Mouse (Mus musculus): ENCODE measurements around the gene Cnot10.

The Cnot10 gene

DNA sequence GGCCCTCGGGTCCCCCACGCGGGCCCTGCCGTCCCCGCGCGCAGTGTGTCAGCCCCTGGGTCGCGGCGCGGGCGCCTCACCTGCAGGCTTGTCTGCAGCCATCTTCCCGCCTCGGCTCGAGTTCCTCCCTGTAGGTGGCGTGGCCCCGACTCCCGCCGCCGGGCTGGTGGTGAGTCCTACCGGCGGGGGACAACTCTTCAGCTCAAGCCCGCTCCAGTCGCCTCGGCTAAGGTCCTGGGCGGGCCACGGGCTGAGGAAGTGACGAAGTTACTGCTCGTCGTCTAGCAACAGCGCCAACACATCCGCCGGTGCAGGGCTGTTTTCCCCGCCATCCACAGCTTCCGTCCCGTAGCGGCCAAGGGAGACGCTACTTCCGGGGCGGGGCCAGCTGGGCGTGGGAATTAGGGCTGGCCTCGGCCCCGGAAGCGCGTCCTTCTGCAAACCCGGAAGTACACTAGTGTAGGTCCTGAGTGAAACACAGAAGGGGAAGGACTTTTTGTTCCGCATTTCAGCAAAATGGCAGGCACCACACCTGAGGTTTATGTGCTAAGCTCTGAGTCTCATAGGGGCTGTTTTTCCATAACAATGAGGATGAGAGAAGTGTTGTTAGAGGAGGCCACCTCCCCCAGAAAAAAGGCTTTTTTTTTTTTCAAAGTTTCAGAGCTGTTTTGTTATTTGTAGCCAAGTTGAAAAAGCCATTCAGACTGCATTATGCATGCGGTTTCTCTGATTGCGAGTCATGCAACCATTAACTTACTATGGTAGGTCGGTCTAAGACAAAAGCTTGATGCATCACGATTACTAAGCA is at the start of gene Cnot10:
Gene Cnot10 (minus strand): TSS at position 346 of the 808 bp plus-strand sequence.
- DNase-seq (ENCODE audit: low spot score), result peak; percentile 99

DNA sequence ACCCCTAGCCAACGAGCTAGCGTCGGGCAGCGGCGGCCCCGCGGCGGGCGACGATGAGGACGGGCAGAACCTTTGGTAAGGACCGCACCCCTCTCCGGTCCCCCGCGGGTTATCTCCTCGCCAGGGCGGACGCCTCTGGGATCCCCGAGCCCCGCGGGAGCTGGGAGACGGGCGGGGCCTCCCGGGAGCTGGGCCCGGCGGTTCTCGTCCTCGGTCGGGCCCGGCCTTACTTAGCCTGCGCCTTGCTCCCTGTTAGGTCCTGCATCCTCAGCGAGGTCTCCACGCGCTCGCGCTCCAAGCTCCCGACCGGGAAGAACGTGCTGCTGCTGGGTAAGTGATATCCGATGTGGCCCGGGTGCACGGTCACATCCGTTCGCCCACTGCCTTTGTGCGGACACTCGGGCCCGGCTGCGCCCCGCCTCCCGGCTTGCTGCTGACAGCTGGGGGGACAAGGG is 49.0 kb upstream of the Cnot10 start:
- DNase-seq (ENCODE audit: low spot score), result peak; percentile 67

- peak; percentile 96 for DNase-seq (ENCODE audit: low spot score)
Observed at GRCm38 (mm10) chr9:114688252-114688952, 48.4 kb upstream of the Cnot10 start, which contains the start of gene Dync1li1. Dync1li1 (plus strand) TSS chr9:114688790.

GRCm38 (mm10) chr9:114687639-114688038 is 47.7 kb upstream of the Cnot10 start:
- no peak for DNase-seq (ENCODE audit: low spot score)

DNA sequence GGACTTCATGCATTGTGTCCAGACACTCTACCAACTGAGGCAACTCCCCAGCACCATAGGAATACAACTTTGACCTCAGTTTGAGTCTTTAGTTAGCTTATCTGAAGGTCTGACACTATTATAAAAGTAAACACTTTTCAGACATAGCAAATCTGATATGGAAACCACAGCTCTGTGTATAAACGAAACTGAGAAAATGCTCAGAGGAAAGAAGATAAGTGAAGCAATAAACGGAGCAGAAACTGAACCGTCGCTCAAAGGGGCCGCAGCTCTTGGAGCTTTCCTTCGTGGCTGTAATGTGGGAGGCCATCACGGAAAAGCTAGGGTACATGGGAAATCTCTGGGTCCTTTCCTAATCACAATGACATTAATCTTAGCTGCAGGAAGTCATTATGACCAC is 46.3 kb upstream of the Cnot10 start:
- DNase-seq (ENCODE audit: low spot score), result no peak

DNA sequence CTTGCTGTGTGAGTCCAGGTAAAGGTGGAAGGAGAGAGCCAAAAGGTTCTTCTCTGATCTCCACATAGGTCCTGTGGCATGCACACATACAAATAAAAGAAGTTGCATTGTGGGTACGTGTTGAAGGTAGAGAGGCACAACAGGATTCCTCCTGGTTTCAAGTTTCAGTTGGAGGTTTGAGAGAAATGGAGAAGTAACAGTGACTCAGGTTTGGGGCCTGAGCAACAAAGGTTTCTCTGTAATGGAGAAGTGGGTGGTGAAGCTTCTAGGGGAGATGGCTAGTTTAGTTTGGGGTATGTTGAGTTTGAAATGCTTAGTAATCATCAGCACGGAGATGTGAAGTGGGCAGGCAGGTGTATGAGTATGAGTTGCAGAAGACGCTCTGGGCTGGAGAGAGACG is 42.2 kb upstream of the Cnot10 start:
- DNase-seq (ENCODE audit: low spot score), result no peak

DNA sequence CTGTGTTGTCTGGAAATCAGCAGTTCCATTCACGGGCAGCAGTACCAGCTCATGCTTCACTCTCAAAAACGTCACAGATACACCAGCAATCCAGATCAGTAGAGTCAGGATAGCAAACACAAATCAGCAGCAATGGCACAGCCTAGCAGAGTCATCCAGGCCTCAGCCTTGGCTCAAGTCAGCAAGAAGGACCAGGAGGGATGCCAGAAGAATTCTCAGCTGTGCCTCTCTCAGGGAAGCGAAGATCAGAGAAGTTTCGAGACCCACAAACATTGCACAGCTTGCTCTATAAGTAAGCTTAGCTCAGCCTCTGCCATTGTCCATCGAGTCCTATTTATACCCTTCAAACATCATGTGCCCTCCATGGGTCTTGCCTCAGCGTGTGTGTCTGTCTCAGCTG is 40.5 kb upstream of the Cnot10 start:
- no peak for DNase-seq (ENCODE audit: low spot score)

- no peak for DNase-seq (ENCODE audit: low spot score)
Observed at GRCm38 (mm10) chr9:114679944-114680343, 40.0 kb upstream of the Cnot10 start.

DNA sequence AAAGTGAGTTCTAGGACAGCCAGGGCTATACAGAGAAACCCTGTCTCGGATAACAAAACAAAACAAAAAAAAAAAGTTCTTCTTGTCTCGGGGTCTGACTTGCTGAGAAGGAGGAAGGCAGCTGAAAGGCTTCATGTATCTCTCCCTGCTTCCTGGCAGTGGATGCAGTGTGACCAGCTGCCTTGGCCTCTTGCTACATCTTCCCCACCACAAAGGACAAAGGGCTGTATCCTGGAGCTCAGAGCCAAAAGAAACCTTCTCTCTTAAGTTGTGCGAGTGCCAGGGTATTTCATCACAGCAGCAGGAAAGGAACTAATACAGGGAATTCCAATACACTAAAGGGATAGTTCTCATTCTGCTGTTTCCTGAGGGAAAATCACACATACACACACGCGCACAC is 38.6 kb upstream of the Cnot10 start:
- no peak for DNase-seq (ENCODE audit: low spot score)

- DNase-seq (ENCODE audit: low spot score), result no peak
Observed at GRCm38 (mm10) chr9:114673626-114674025, 33.6 kb upstream of the Cnot10 start.

- DNase-seq (ENCODE audit: low spot score), result peak; percentile 58
Observed at GRCm38 (mm10) chr9:114672703-114673561, 32.9 kb upstream of the Cnot10 start.

- DNase-seq (ENCODE audit: low spot score), result no peak
Observed at GRCm38 (mm10) chr9:114671946-114672345, 32.0 kb upstream of the Cnot10 start.

DNA sequence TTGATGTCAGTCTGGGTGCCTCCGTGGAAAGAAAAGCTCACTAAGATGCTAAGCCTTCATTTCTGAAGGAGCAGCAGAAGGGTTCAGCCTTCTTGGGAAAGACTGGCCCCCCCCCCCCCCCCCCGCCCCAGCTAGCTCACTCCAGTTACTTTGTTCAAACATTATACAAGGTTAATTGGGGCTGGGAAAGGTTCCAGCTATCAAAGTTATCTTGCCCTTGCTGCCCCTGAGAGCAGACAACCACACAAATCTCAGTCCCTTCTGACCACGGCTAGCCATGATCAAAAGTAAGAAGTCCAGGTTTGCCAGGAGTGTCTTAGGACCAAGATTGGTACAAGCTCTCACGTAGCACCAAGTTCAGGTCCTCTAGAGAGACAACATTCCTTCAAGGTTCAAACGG is 29.0 kb upstream of the Cnot10 start:
- no peak for DNase-seq (ENCODE audit: low spot score)

- DNase-seq (ENCODE audit: low spot score), result peak; percentile 70
Observed at GRCm38 (mm10) chr9:114668047-114668446, 28.1 kb upstream of the Cnot10 start.

GRCm38 (mm10) chr9:114666858-114667257 is 26.9 kb upstream of the Cnot10 start:
- DNase-seq (ENCODE audit: low spot score), result no peak

GRCm38 (mm10) chr9:114663782-114664181 is 23.8 kb upstream of the Cnot10 start:
- peak; percentile 46 for DNase-seq (ENCODE audit: low spot score)

GRCm38 (mm10) chr9:114661991-114662390 is 22.0 kb upstream of the Cnot10 start:
- DNase-seq (ENCODE audit: low spot score), result no peak

DNA sequence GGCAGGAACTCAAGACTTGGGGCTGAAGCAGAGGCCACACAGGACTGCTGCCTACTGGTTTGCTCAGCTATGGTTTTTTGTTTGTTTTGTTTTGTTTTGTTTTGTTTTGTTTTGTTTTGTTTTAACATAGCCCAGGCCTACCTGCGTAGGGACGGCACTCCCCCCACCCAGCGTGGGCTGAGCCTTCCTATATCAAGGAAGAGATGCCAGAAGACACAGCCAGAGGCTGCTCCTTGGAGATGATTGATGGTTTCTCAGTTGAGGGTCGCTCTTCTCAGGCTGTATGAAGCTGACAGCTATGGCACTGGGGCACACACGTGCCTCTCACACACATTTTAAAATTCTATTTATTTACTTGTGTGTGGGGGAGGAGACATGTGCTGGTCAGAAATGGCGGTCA is 21.0 kb upstream of the Cnot10 start:
- DNase-seq (ENCODE audit: low spot score), result no peak

DNA sequence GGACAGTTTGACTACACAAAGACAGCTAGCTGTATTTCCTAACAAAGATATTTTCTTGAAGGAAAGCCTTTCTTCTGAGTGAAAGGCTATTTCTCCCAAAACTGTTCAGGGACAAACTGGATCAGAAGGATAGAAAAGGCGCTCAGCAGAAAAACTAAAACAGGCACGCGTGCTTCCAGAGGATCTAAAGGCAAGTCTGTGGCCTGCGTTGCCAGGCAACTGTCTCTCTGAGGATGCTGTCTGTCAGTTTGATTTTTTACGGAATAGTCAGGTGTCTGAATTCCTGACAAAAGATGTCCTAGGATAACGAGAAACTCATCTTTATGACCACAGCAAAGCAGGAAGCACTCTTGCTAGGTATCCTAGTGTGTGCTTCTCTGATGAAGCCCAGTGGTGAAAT is 20.5 kb upstream of the Cnot10 start:
- DNase-seq (ENCODE audit: low spot score), result no peak

- DNase-seq (ENCODE audit: low spot score), result no peak
Observed at GRCm38 (mm10) chr9:114656701-114657100, 16.7 kb upstream of the Cnot10 start.

DNA sequence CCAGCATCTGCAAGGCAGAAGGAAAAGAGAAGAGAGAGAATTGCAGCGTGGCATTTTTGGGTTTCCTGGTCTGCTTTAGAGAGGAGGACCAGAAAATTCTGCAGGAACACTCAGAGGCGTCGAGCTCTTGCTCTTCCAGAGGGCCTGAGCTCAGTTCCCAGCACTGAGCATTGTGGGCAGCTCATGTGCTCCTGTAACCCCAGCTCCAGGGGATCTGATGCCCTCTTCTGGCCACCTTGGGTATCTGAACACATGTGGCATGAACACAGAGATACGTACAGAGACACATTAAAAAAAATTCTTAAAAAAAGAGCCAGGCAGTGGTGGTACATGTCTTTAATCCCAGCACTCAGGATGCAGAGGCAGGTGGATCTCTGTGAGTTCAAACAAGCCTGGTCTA is 15.4 kb upstream of the Cnot10 start:
- DNase-seq (ENCODE audit: low spot score), result no peak

DNA sequence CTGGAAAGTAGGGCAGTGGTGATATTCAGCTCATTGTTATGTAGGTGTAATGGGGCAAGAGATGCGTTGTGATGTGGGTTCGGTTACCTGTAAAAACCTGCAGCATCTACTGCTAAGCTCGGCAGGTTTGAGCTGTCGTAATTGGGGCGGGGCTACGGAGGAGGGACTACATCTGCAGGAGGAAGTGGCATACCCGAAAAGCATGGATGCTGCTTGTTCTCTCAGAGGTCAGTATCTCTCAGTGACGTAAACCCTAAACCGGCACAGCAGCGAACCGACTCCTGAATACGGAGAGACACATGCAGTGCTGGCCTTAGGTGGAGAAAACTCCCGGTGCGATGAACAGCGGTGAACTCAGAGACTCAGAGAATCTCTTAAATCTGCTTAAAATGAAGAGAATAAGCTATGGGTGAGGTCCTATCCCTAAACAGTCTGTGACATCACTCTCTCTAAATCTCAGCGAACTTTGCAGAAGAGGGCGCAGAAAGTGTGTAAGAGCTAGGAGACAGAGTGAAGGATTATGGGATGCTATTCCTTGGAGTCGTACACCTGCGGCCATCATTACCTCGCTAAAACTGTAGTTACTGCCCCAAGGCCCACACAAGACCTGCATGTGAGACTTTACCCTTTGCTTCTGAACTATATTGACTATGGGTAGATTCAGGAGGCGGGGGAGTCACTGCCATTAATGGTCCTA is 11.1 kb upstream of the Cnot10 start:
- no peak for DNase-seq (ENCODE audit: low spot score)
